Mouse (Mus musculus): Measurements from ENCODE around the gene Ccr1l1. TPM values are rescaled to one million over a fixed set of nuclear protein-coding genes. Genes with fewer than 3 reads are reported as not detected.

Ccr1l1 gene
- total RNA-seq (2023): not detected

DNA sequence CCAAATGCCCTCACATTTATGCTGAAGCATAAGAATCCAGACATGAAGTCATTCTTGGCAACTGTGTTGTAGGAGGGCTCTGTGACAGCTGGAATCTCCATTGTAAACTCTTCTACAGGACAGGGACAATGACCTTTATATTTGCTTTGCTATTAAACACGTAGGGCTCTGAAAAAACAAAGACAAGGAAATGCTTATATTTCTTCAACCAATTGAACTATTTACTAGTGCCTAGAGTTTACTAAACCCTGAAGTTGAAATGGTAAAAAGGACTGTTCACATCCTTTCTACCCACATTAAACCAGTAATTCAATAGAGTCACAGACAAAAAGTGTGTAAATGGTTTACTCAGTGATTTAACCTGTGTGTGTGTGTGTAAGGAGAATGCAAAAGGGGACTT is at the start of gene Ccr1l1:
TSS of gene Ccr1l1 (minus strand) at position 101 of the 400 bp plus-strand sequence.

DNA sequence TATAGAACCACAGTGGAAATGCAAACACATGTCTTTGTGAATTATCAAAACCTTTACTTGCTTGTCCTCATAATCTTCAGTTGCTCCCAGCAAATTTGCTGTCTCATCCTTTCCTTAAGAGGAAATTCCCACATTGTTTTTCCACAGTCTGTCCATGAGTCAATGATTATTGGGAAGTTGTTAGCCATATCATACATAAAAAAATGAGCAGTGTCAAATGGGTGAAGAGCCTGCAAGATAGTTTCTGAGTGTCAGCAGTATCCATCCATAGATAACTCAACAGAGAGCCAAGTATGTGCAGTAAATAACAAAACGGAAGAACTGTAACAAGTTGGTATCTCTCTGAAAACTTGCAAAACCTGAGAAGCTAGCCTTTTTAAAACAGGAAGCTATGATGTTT is 43.5 kb upstream of the Ccr1l1 start, which contains the start of gene Ccr3:
TSS of gene Ccr3 (plus strand) at position 301 of the 400 bp plus-strand sequence.

DNA sequence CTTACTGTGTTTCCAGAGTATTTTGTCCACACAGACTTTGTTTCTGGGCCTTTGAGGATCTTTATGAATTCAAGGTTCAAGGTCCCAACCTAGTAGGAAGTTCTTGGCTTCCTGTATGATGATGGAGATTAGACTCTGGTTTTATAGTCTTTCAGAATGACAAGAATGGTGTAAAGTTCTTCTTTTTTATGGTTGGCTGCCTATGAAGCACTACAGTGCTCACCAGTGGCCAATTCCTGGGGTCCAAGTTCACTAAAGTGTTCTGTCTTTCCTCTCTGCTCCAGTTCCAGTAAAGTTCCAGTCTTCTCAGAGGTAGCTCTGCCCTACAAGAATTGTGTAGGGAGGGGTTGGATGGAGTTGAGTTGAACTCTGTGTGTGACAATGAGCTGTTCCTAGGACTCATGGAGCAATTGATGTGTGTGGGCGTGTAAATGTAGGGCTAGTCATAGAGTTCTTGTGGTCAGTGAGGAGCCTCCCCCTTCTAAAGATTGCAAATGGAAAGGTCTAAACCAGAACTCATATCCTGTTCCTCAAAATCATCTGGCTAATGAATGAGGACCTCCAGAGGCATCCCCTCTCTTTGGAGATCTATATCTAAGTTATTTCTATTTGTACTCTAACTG is 9.8 kb downstream of the Ccr1l1 start, which contains the start of gene Ccr1:
TSS of gene Ccr1 (minus strand) at position 403 of the 623 bp plus-strand sequence.

Other genes starting within 250 kb of the Ccr1l1 start
- gene Cxcr6, start 171.9 kb downstream of the Ccr1l1 start, total RNA-seq (2023): 15.6 TPM
- gene Fyco1, start 126.5 kb downstream of the Ccr1l1 start, total RNA-seq (2023): 61.4 TPM
- gene Xcr1, start 116.4 kb downstream of the Ccr1l1 start, total RNA-seq (2023): 0.34 TPM
- gene Ccr1, start 9.7 kb downstream of the Ccr1l1 start, total RNA-seq (2023): 0.46 TPM
- gene Ccr3, start 43.6 kb upstream of the Ccr1l1 start, total RNA-seq (2023): 0.46 TPM
- gene Ccr2, start 123.5 kb upstream of the Ccr1l1 start, total RNA-seq (2023): 1.0 TPM
- 8.1 TPM for gene Ccr5, start 143.1 kb upstream of the Ccr1l1 start, total RNA-seq (2023)